Mouse (Mus musculus): ENCODE measurements around the gene Herpud2. TPM values are rescaled to one million over a fixed set of nuclear protein-coding genes. Genes with fewer than 3 reads are reported as not detected.

The Herpud2 gene
- total and polyA plus RNA-seq, 3 experiments, result 4.2 to 16.2 (median 8.3) TPM

GRCm38 (mm10) chr9:25142988-25143387, 8.6 kb downstream of the Herpud2 start:
- Histone ChIP-seq H3K4me2 (ENCODE audit: insufficient read depth, low read depth, poor library complexity, severe bottlenecking) (no peak overlapping the region), H3K27me3 (replicated peaks) (no peaks in the 10 kb centered on the region), H3K36me3 (replicated peaks in 1 of 2; ENCODE audit: control insufficient read depth in 1 of 2, insufficient read depth in 1 of 2, low read length in 1 of 2) (peaks cover 0 to 3% of the 10 kb centered on the region in 2 experiments), H3K4me1 (ENCODE audit: control insufficient read depth in 1 of 2, insufficient read depth in 2 of 2) (peaks cover 3 to 19% of the 10 kb centered on the region in 2 experiments; a peak in 2 of 4 replicates), H3K27ac (ENCODE audit: insufficient read depth, low read depth) (no peak overlapping the region), H3K4me3 (replicated peaks in 1 of 3; ENCODE audit: low read depth in 2 of 3, low read length in 2 of 3, poor library complexity in 1 of 3) (no peak overlapping the region), H3K9me3 (replicated peaks; ENCODE audit: low read length) (no peaks in the 10 kb centered on the region), H3K9ac (ENCODE audit: insufficient read depth, low read depth) (no peak overlapping the region), H3K79me2 (replicated peaks; ENCODE audit: control insufficient read depth, extremely low read depth, insufficient read depth, poor library complexity, severe bottlenecking) (peaks cover 9% of the 10 kb centered on the region)
- dilution Hi-C loops (cut with MboI; ENCODE audit: extremely low pct_ligation_motif_present, extremely low pct_unique_long_range_greater_than_20kb, low sequenced_read_pairs) (no loop called here), in situ Hi-C loops (cut with MboI; ENCODE audit: low pct_ligation_motif_present, low pct_unique_long_range_greater_than_20kb, low sequenced_read_pairs) (no loop called here)
- no peak for TF ChIP-seq MAFK (IDR thresholded peaks at IDR 0.05; ENCODE audit: insufficient replicate concordance, low read length)
- TF ChIP-seq CHD1 (IDR thresholded peaks at IDR 0.05; ENCODE audit: low read depth, low read length), result no peak
- no peak for TF ChIP-seq MAZ (IDR thresholded peaks at IDR 0.05; ENCODE audit: low read depth, low read length)
- TF ChIP-seq ETS1 (conservative IDR thresholded peaks at IDR 0.05; ENCODE audit: low read depth, low read length), result no peak
- no peak for TF ChIP-seq ELF1 (IDR thresholded peaks at IDR 0.05; ENCODE audit: low read depth, low read length)
- TF ChIP-seq BHLHE40 (IDR thresholded peaks at IDR 0.05; ENCODE audit: low read depth, low read length), result no peak
- no peak for TF ChIP-seq UBTF (IDR thresholded peaks at IDR 0.05; ENCODE audit: low read depth, low read length)
- TF ChIP-seq NRF1 (IDR thresholded peaks at IDR 0.05; ENCODE audit: low read depth, low read length), result no peak
- no peak for TF ChIP-seq IRF4 (IDR thresholded peaks at IDR 0.05; ENCODE audit: low read depth, low read length)
- no peak for TF ChIP-seq POLR2A (IDR thresholded peaks at IDR 0.05; ENCODE audit: low read depth, low read length)
- TF ChIP-seq MEF2A (IDR thresholded peaks at IDR 0.05; ENCODE audit: borderline replicate concordance, low read depth, low read length), result no peak
- TF ChIP-seq CTCF (conservative IDR thresholded peaks at IDR 0.05 in 1 of 2, IDR thresholded peaks at IDR 0.05 in 1 of 2; ENCODE audit: low read depth in 2 of 2, low read length in 2 of 2), result no peak
- TF ChIP-seq MAX (IDR thresholded peaks at IDR 0.05; ENCODE audit: low read length), result no peak
- no peak for TF ChIP-seq GABPA (IDR thresholded peaks at IDR 0.05; ENCODE audit: insufficient replicate concordance, low read depth, low read length)
- TF ChIP-seq NELFE (IDR thresholded peaks at IDR 0.05; ENCODE audit: low read depth, low read length), result no peak
- TF ChIP-seq TBP (conservative IDR thresholded peaks at IDR 0.05; ENCODE audit: low read depth, low read length), result no peak
- no peak for TF ChIP-seq E2F4 (IDR thresholded peaks at IDR 0.05; ENCODE audit: insufficient replicate concordance, low read depth, low read length)
- TF ChIP-seq RCOR1 (conservative IDR thresholded peaks at IDR 0.05; ENCODE audit: low read depth, low read length), result no peak
- TF ChIP-seq USF2 (conservative IDR thresholded peaks at IDR 0.05; ENCODE audit: low read depth, low read length), result no peak
- TF ChIP-seq SMC3 (IDR thresholded peaks at IDR 0.05; ENCODE audit: low read depth, low read length), result no peak
- DNase-seq (ENCODE audit: extremely low read depth), result no peak

GRCm38 (mm10) chr9:25142041-25142440, 9.6 kb downstream of the Herpud2 start:
- H3K79me2 ChIP-seq (replicated peaks; ENCODE audit: control insufficient read depth, extremely low read depth, insufficient read depth, poor library complexity, severe bottlenecking), result peaks cover 6% of the 10 kb centered on the region; the same call in 1 of the 2 replicates
- H3K27me3 ChIP-seq (replicated peaks), result no peaks in the 10 kb centered on the region
- no peak overlapping the region for H3K4me2 ChIP-seq (ENCODE audit: insufficient read depth, low read depth, poor library complexity, severe bottlenecking)
- peaks cover 0 to 12% of the 10 kb centered on the region in 2 experiments; a peak in 1 of 4 replicates for H3K4me1 ChIP-seq (ENCODE audit: control insufficient read depth in 1 of 2, insufficient read depth in 2 of 2)
- TF ChIP-seq EP300 (IDR thresholded peaks at IDR 0.05; ENCODE audit: low read length) (no peak), BHLHE40 (IDR thresholded peaks at IDR 0.05; ENCODE audit: low read depth, low read length) (no peak), ETS1 (conservative IDR thresholded peaks at IDR 0.05; ENCODE audit: low read depth, low read length) (no peak), SMC3 (IDR thresholded peaks at IDR 0.05; ENCODE audit: low read depth, low read length) (no peak), MAFK (IDR thresholded peaks at IDR 0.05; ENCODE audit: insufficient replicate concordance, low read length) (no peak), GABPA (IDR thresholded peaks at IDR 0.05; ENCODE audit: insufficient replicate concordance, low read depth, low read length) (no peak), ZNF384 (IDR thresholded peaks at IDR 0.05; ENCODE audit: low read depth, low read length) (no peak), POLR2A (IDR thresholded peaks at IDR 0.05; ENCODE audit: low read depth, low read length) (no peak), TBP (conservative IDR thresholded peaks at IDR 0.05; ENCODE audit: low read depth, low read length) (no peak), JUN (IDR thresholded peaks at IDR 0.05; ENCODE audit: insufficient read depth, low read depth, low read length) (no peak), ZC3H11A (IDR thresholded peaks at IDR 0.05; ENCODE audit: low read depth, low read length) (no peak), MYC (IDR thresholded peaks at IDR 0.05; ENCODE audit: low read depth, low read length) (no peak), HCFC1 (IDR thresholded peaks at IDR 0.05; ENCODE audit: low read depth, low read length) (no peak), POLR2AphosphoS2 (IDR thresholded peaks at IDR 0.05; ENCODE audit: low read depth, low read length) (no peak), CHD1 (IDR thresholded peaks at IDR 0.05; ENCODE audit: low read depth, low read length) (no peak), UBTF (IDR thresholded peaks at IDR 0.05; ENCODE audit: low read depth, low read length) (no peak), MAX (IDR thresholded peaks at IDR 0.05; ENCODE audit: low read length) (no peak)
- no peaks in the 10 kb centered on the region for H3K9me3 ChIP-seq (replicated peaks; ENCODE audit: low read length)
- no peak overlapping the region for H3K9ac ChIP-seq (ENCODE audit: insufficient read depth, low read depth)
- DNase-seq (ENCODE audit: extremely low read depth), result no peak
- no peak overlapping the region for H3K4me3 ChIP-seq (replicated peaks in 1 of 3; ENCODE audit: low read depth in 2 of 3, low read length in 2 of 3, poor library complexity in 1 of 3)
- dilution Hi-C loops (cut with MboI; ENCODE audit: extremely low pct_ligation_motif_present, extremely low pct_unique_long_range_greater_than_20kb, low sequenced_read_pairs) (no loop called here), in situ Hi-C loops (cut with MboI; ENCODE audit: low pct_ligation_motif_present, low pct_unique_long_range_greater_than_20kb, low sequenced_read_pairs) (no loop called here)
- H3K27ac ChIP-seq (ENCODE audit: insufficient read depth, low read depth), result no peak overlapping the region
- H3K36me3 ChIP-seq (replicated peaks in 1 of 2; ENCODE audit: control insufficient read depth in 1 of 2, insufficient read depth in 1 of 2, low read length in 1 of 2), result peaks cover 0 to 2% of the 10 kb centered on the region in 2 experiments
